Mouse (Mus musculus) CH12.LX (cell line): Measurements from ENCODE around the gene St6gal1. TPM values are rescaled to one million over a fixed set of nuclear protein-coding genes. Genes with fewer than 3 reads are reported as not detected.

ENCODE experiments used
- DNase-seq: peaks from one replicate; pipeline ENCODE4 v3.0.0-alpha.2; 2013; ENCODE audit errors: extremely low read depth
- H3K27ac ChIP-seq: 2 replicates; pipeline ENCODE4 v1.5.1; 2012; ENCODE audit warnings: low read depth, mild to moderate bottlenecking, control low read depth, moderate library complexity; ENCODE audit not compliant: insufficient read depth
- H3K27me3 ChIP-seq: replicated peaks from 2 replicates; pipeline ENCODE3; 2012; ENCODE audit warnings: inconsistent platforms
- H3K36me3 ChIP-seq, 2 experiments: replicated peaks in 1 of 2; 2 replicates each; pipeline versions ENCODE3 to v1.6.1; 2012; ENCODE audit warnings: inconsistent platforms in 1 of 2, low read length in 1 of 2, mild to moderate bottlenecking in 1 of 2, mixed read lengths in 1 of 2, moderate library complexity in 1 of 2; ENCODE audit not compliant: control insufficient read depth in 1 of 2, insufficient read depth in 1 of 2
- H3K4me1 ChIP-seq, 2 experiments: 2 replicates each; pipeline ENCODE4 v1.6.1; 2012; ENCODE audit warnings: inconsistent platforms in 1 of 2, moderate library complexity in 1 of 2; ENCODE audit not compliant: insufficient read depth in 2 of 2, control insufficient read depth in 1 of 2
- H3K4me2 ChIP-seq: 2 replicates; pipeline ENCODE4 v1.6.1; 2012; ENCODE audit warnings: low read depth, mild to moderate bottlenecking, control low read depth; ENCODE audit not compliant: poor library complexity, insufficient read depth, severe bottlenecking
- H3K4me3 ChIP-seq, 3 experiments: fragments of 150-350 bp in 1 of 3; sonication (generic) in 1 of 3; replicated peaks in 1 of 3; 2 replicates each; pipeline versions ENCODE3 to v1.5.1; 2011 to 2012; ENCODE audit warnings: low read depth in 2 of 3, low read length in 2 of 3, mild to moderate bottlenecking in 2 of 3, moderate library complexity in 2 of 3, control low read depth in 1 of 3, improper control_type of control experiment in 1 of 3, inconsistent platforms in 1 of 3, mixed read lengths in 1 of 3; ENCODE audit not compliant: poor library complexity in 1 of 3
- H3K79me2 ChIP-seq: replicated peaks from 2 replicates; pipeline ENCODE4 v1.6.1; 2012; ENCODE audit warnings: mild to moderate bottlenecking, moderate library complexity; ENCODE audit not compliant: control insufficient read depth, poor library complexity, insufficient read depth, severe bottlenecking; ENCODE audit errors: extremely low read depth
- H3K9ac ChIP-seq: 2 replicates; pipeline ENCODE4 v1.6.1; 2012; ENCODE audit warnings: low read depth, mild to moderate bottlenecking, control low read depth, moderate library complexity; ENCODE audit not compliant: insufficient read depth
- H3K9me3 ChIP-seq: replicated peaks from 2 replicates; pipeline ENCODE3; 2012; ENCODE audit warnings: low read length, inconsistent platforms, mixed read lengths
- BHLHE40 ChIP-seq: IDR thresholded peaks from 2 replicates; pipeline ENCODE4 v1.6.1; 2011; ENCODE audit warnings: mild to moderate bottlenecking, low read depth, low read length, improper control_type of control experiment
- CHD2 ChIP-seq: IDR thresholded peaks from 2 replicates; pipeline ENCODE4 v1.6.1; 2011; ENCODE audit warnings: low read length, improper control_type of control experiment
- CTCF ChIP-seq, 2 experiments: IDR thresholded peaks in 1 of 2; conservative IDR thresholded peaks in 1 of 2; 2 replicates each; pipeline ENCODE4 v1.5.1; 2011 to 2012; ENCODE audit warnings: low read depth in 2 of 2, low read length in 2 of 2, improper control_type of control experiment in 1 of 2, inconsistent platforms in 1 of 2, mild to moderate bottlenecking in 1 of 2, moderate library complexity in 1 of 2
- EP300 ChIP-seq: IDR thresholded peaks from 2 replicates; pipeline ENCODE4 v1.6.1; 2011; ENCODE audit warnings: low read length, improper control_type of control experiment
- ETS1 ChIP-seq: conservative IDR thresholded peaks from 2 replicates; pipeline ENCODE4 v1.6.1; 2012; ENCODE audit warnings: low read depth, mild to moderate bottlenecking, inconsistent platforms, low read length, improper control_type of control experiment, moderate library complexity
- GABPA ChIP-seq: IDR thresholded peaks from 2 replicates; pipeline ENCODE4 v1.6.1; 2012; ENCODE audit warnings: low read depth, low read length, improper control_type of control experiment, inconsistent platforms; ENCODE audit not compliant: insufficient replicate concordance
- IRF4 ChIP-seq: IDR thresholded peaks from 2 replicates; pipeline ENCODE4 v1.6.1; 2014; ENCODE audit warnings: low read depth, mild to moderate bottlenecking, inconsistent platforms, low read length, improper control_type of control experiment
- JUND ChIP-seq: conservative IDR thresholded peaks from 2 replicates; pipeline ENCODE4 v1.6.1; 2011; ENCODE audit warnings: low read depth, low read length, improper control_type of control experiment
- KAT2A ChIP-seq: IDR thresholded peaks from 2 replicates; pipeline ENCODE4 v1.6.1; 2012; ENCODE audit warnings: low read length, improper control_type of control experiment, inconsistent platforms; ENCODE audit not compliant: insufficient replicate concordance
- MAX ChIP-seq: IDR thresholded peaks from 2 replicates; pipeline ENCODE4 v1.6.1; 2011; ENCODE audit warnings: low read length, improper control_type of control experiment
- MAZ ChIP-seq: IDR thresholded peaks from 2 replicates; pipeline ENCODE4 v1.6.1; 2012; ENCODE audit warnings: low read depth, mild to moderate bottlenecking, inconsistent platforms, low read length, improper control_type of control experiment, moderate library complexity
- MEF2A ChIP-seq: IDR thresholded peaks from 2 replicates; pipeline ENCODE4 v1.6.1; 2014; ENCODE audit warnings: low read depth, mild to moderate bottlenecking, inconsistent platforms, low read length, improper control_type of control experiment, borderline replicate concordance
- MYC ChIP-seq: IDR thresholded peaks from 2 replicates; pipeline ENCODE4 v1.6.1; 2011; ENCODE audit warnings: low read depth, mild to moderate bottlenecking, improper control_type of control experiment, low read length
- NELFE ChIP-seq: IDR thresholded peaks from 2 replicates; pipeline ENCODE4 v1.6.1; 2011; ENCODE audit warnings: low read depth, low read length, improper control_type of control experiment
- PAX5 ChIP-seq: IDR thresholded peaks from 2 replicates; pipeline ENCODE4 v1.6.1; 2012; ENCODE audit warnings: low read length, inconsistent platforms, mixed read lengths
- POLR2A ChIP-seq: IDR thresholded peaks from 2 replicates; pipeline ENCODE4 v1.6.1; 2011; ENCODE audit warnings: low read depth, mild to moderate bottlenecking, improper control_type of control experiment, low read length
- POLR2AphosphoS2 ChIP-seq: IDR thresholded peaks from 2 replicates; pipeline ENCODE4 v1.6.1; 2011; ENCODE audit warnings: low read depth, low read length, improper control_type of control experiment
- RAD21 ChIP-seq: IDR thresholded peaks from 2 replicates; pipeline ENCODE4 v1.6.1; 2011; ENCODE audit warnings: low read depth, mild to moderate bottlenecking, low read length, improper control_type of control experiment, moderate library complexity
- SIN3A ChIP-seq: IDR thresholded peaks from 2 replicates; pipeline ENCODE4 v1.6.1; 2012; ENCODE audit warnings: low read length, improper control_type of control experiment, inconsistent platforms
- SMC3 ChIP-seq: IDR thresholded peaks from 2 replicates; pipeline ENCODE4 v1.6.1; 2011; ENCODE audit warnings: low read depth, low read length, improper control_type of control experiment
- TBP ChIP-seq: conservative IDR thresholded peaks from 2 replicates; pipeline ENCODE4 v1.6.1; 2011; ENCODE audit warnings: low read depth, low read length, improper control_type of control experiment
- TCF12 ChIP-seq: IDR thresholded peaks from 2 replicates; pipeline ENCODE4 v1.6.1; 2014; ENCODE audit warnings: low read depth, mild to moderate bottlenecking, inconsistent platforms, low read length, improper control_type of control experiment
- UBTF ChIP-seq: IDR thresholded peaks from 2 replicates; pipeline ENCODE4 v1.6.1; 2012; ENCODE audit warnings: low read depth, mild to moderate bottlenecking, inconsistent platforms, low read length, improper control_type of control experiment, moderate library complexity
- ZC3H11A ChIP-seq: IDR thresholded peaks from 2 replicates; pipeline ENCODE4 v1.6.1; 2012; ENCODE audit warnings: low read depth, mild to moderate bottlenecking, inconsistent platforms, low read length, improper control_type of control experiment
- ZMIZ1 ChIP-seq: IDR thresholded peaks from 2 replicates; pipeline ENCODE4 v1.6.1; 2012; ENCODE audit warnings: low read depth, mild to moderate bottlenecking, inconsistent platforms, low read length, improper control_type of control experiment
- ZNF384 ChIP-seq: IDR thresholded peaks from 2 replicates; pipeline ENCODE4 v1.6.1; 2012; ENCODE audit warnings: low read depth, low read length, improper control_type of control experiment, inconsistent platforms
- dilution Hi-C: fragments of 300-500 bp; cut with MboI; formaldehyde crosslinking; loops from 2 replicates; pipeline ENCODE4 v1.14.3; 2020; ENCODE audit warnings: low sequenced_read_pairs; ENCODE audit not compliant: extremely low pct_unique_long_range_greater_than_20kb, extremely low pct_ligation_motif_present
- in situ Hi-C: fragments of 300-500 bp; cut with MboI; formaldehyde crosslinking; loops from 3 replicates; pipeline ENCODE4 v1.14.3; 2019; ENCODE audit warnings: low sequenced_read_pairs, low pct_ligation_motif_present, low pct_unique_long_range_greater_than_20kb, mixed read lengths
- polyA plus RNA-seq: library from polyadenylated mRNA; unstranded; fragments of >175 nt; gene quantifications from 2 replicates; pipeline ENCODE4 v1.2.1, GENCODE M21; 2012; ENCODE audit warnings: low read depth; ENCODE audit not compliant: insufficient read length
- total RNA-seq, 2 experiments: library from RNA; depleted of rRNA; stranded (reverse); fragments of 300-350 nt in 1 of 2; fragments of >200 nt in 1 of 2; gene quantifications; 2 replicates each; pipeline ENCODE4 v1.2.3; 2012 to 2014

The St6gal1 gene
- total and polyA plus RNA-seq, 3 experiments = 64.5 to 168 (median 67.8) TPM

DNA sequence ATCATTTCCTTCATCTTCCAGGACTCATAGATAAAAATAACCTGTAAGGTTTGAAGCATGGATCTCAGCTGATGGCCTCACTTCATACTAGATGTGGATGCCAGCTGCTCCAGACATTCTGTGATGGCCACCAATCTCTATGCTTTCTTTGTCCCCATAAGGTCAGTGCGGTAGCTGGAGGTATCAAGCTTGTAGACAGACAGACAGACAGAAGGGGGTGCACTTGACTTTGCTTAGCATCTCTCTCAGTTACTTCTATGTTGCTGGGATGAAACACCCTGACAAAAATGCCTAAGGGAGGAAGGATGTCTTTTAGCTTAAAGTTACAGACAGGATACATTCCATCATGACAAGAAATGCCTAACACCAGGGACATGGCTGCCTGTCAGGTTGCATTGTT lies 59.1 kb downstream of the St6gal1 start:
- DNase-seq = no peak
- H3K36me3 ChIP-seq = peaks cover 0 to 7% of the 10 kb centered on the region in 2 experiments
- no peak overlapping the region for H3K4me2 ChIP-seq
- no peaks in the 10 kb centered on the region for H3K27me3 ChIP-seq
- no peak overlapping the region for H3K9ac ChIP-seq
- H3K4me1 ChIP-seq = peaks cover 57 to 90% of the 10 kb centered on the region in 2 experiments
- H3K27ac ChIP-seq = peak overlapping the region; percentile 53
- H3K9me3 ChIP-seq = no peaks in the 10 kb centered on the region
- TF ChIP-seq SMC3 (peak; percentile 94), POLR2A (no peak), CTCF (conservative IDR thresholded peaks at IDR 0.05 in 1 of 2, IDR thresholded peaks at IDR 0.05 in 1 of 2; ENCODE audit: low read depth in 2 of 2, low read length in 2 of 2) (peak in 1 of 2 experiments; percentile 87; a peak in 2 of 4 replicates), ZC3H11A (peak; percentile 88), ETS1 (0 out of 2 replicates have a peak, but pooled peaks have one; percentile 22), GABPA (no peak), RAD21 (peak; percentile 94), IRF4 (0 out of 2 replicates have a peak, but pooled peaks have one; percentile 22)
- H3K79me2 ChIP-seq = no peaks in the 10 kb centered on the region
- in situ Hi-C loops = loop anchor here (5.0 kb wide), 2 partner anchors 124 to 136 kb away; partner anchors contain the start of gene Adipoq
- no peak overlapping the region for H3K4me3 ChIP-seq
- dilution Hi-C loops = no loop called here

DNA sequence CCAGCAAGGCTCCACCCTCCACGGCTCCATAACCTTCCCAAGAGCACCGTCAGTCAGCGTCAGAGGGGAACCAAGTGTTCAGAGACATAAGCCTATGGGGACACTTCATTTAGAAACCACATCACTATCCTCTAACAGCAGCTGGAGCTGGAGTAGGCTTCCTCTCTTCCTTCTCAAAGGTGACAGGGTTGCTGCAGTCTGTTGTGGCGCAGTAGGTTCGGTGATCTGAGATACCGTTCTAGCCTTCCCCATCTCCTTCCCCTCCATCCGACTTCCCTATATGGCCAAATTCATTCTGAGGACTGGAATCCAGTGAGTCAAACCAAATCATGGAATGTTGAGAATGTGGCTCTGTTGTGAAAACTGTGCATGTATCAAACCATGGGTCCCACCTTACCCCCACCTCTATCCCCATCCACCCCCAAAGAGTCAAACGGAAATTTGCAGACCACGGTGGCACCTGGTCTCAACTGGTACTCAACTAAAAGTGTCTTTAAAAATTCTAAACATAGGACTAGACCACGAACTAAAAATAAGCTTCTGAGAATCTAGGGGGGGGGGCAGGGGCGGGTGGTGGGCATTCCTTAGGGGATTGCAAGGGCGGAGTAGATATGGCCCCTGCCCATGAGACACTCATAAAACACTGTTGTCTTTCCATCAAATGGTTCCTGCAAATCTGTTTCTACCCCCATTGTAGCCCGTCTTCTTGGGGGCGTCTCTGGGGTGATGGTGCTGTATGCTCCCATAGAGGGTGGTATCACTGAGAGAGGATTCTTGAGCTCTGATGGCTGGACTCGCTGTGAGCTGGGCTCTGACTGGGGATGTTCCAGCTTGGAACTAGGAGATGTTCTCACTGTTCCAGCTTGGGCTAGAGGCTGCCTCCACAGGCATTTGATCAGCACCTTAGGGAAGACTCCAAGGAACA lies 60.2 kb downstream of the St6gal1 start:
- in situ Hi-C loops (loop anchor here (5.0 kb wide), 2 partner anchors 123 to 137 kb away; partner anchors contain the start of gene Adipoq), dilution Hi-C loops (no loop called here)
- Histone ChIP-seq H3K4me1 (peaks cover 61 to 97% of the 10 kb centered on the region in 2 experiments), H3K27ac (peak overlapping the region; percentile 77), H3K79me2 (no peaks in the 10 kb centered on the region), H3K9me3 (no peaks in the 10 kb centered on the region), H3K27me3 (no peaks in the 10 kb centered on the region), H3K4me2 (peak overlapping the region; percentile 30), H3K36me3 (peaks cover 0 to 7% of the 10 kb centered on the region in 2 experiments), H3K9ac (peak overlapping the region; percentile 24), H3K4me3 (peak overlapping the region in 2 of 3 experiments; percentile 3 to 4)
- DNase-seq = peak; percentile 85
- TF ChIP-seq BHLHE40 (peak; percentile 82), ETS1 (peak; percentile 80), MEF2A (peak; percentile 98), SIN3A (peak; percentile 80; the same call in 1 of the 2 replicates), TCF12 (peak; percentile 95), IRF4 (peak; percentile 67; the same call in 1 of the 2 replicates), EP300 (peak; percentile 78), POLR2AphosphoS2 (no peak), MAX (peak; percentile 58; the same call in 1 of the 2 replicates), CHD2 (peak; percentile 51), MYC (peak; percentile 39; the same call in 1 of the 2 replicates), ZNF384 (peak; percentile 65), TBP (peak; percentile 47; the same call in 1 of the 2 replicates), JUND (no peak), ZMIZ1 (no peak), PAX5 (no peak), ZC3H11A (no peak), MAZ (peak; percentile 86; the same call in 1 of the 2 replicates), KAT2A (0 out of 2 replicates have a peak, but pooled peaks have one; percentile 32), POLR2A (peak; percentile 16; the same call in 1 of the 2 replicates), NELFE (no peak), UBTF (0 out of 2 replicates have a peak, but pooled peaks have one; percentile 47)
